Mouse (Mus musculus) heart, embryonic 10.5 days (tissue): ENCODE results near the gene Trpc4ap. TPM values are rescaled to one million over a fixed set of nuclear protein-coding genes. Genes with fewer than 3 reads are reported as not detected.
"Not testable (repeated sequence)": the region's sequence is repeated elsewhere in the genome, so short reads cannot be mapped to it uniquely, and the experiment has no call there.

Experiments used
- DNase-seq: peaks from one replicate; pipeline ENCODE4 v3.0.0-alpha.2; 2017; ENCODE audit warnings: low spot score
- H3K27ac ChIP-seq: fragments of 300-500 bp; sonication (generic); 2 replicates; pipeline ENCODE4 v1.5.1; 2016; ENCODE audit warnings: mild to moderate bottlenecking
- H3K27me3 ChIP-seq: fragments of 300-500 bp; sonication (generic); 2 replicates; pipeline ENCODE4 v1.6.1; 2016; ENCODE audit warnings: mild to moderate bottlenecking; ENCODE audit not compliant: poor library complexity, insufficient read depth, severe bottlenecking
- H3K36me3 ChIP-seq: fragments of 300-500 bp; sonication (generic); 2 replicates; pipeline ENCODE4 v1.6.1; 2016; ENCODE audit warnings: mild to moderate bottlenecking, moderate library complexity
- H3K4me1 ChIP-seq: fragments of 300-500 bp; sonication (generic); 2 replicates; pipeline ENCODE4 v1.6.1; 2016; ENCODE audit warnings: mild to moderate bottlenecking
- H3K4me3 ChIP-seq: fragments of 300-500 bp; sonication (generic); 2 replicates; pipeline ENCODE4 v1.5.1; 2016; ENCODE audit warnings: mild to moderate bottlenecking, moderate library complexity
- H3K9me3 ChIP-seq: fragments of 300-500 bp; sonication (generic); 2 replicates; pipeline ENCODE4 v1.6.1; 2016; ENCODE audit warnings: mild to moderate bottlenecking, moderate library complexity
- WGBS: fragments of 180-500 bp; shearing (Covaris S2); methylation state at CpG from one replicate; pipeline ENCODE4 v1.1.7; 2016; 5-methylcytosine and 5-hydroxymethylcytosine counted together
- polyA plus RNA-seq: library from polyadenylated mRNA; unstranded; fragments of >200 nt; fragmentation: Nextera tagmentation; extraction: Ambion mirVana; gene quantifications from 2 replicates; pipeline ENCODE4 v1.2.1, GENCODE M21; 2016

Trpc4ap gene
- polyA plus RNA-seq, result 101 and 107 TPM in 2 replicates

- Histone ChIP-seq H3K27ac (peak within 1 kb of the TSS; percentile 97), H3K4me3 (peak within 1 kb of the TSS; percentile 86), H3K9me3 (no peaks in the 10 kb centered on the region), H3K4me1 (peaks cover 16% of the 10 kb centered on the region; the same call in 1 of the 2 replicates), H3K36me3 (peaks cover 8% of the 10 kb centered on the region), H3K27me3 (no peaks in the 10 kb centered on the region)
- under 1% methylated on average over 68 of the region's 72 CpGs for WGBS
- DNase-seq, result peak; percentile 97
Observed at GRCm38 (mm10) chr2:155691723-155692493, at the start of gene Trpc4ap. Gene Trpc4ap (minus strand): TSS chr2:155692384.

- peaks cover 8% of the 10 kb centered on the region for H3K4me1 ChIP-seq
- no peak overlapping the region for H3K27ac ChIP-seq
- DNase-seq, result no peak
- WGBS, result 68% methylated on average over 9 of the region's 9 CpGs
- H3K4me3 ChIP-seq, result no peak overlapping the region
- H3K36me3 ChIP-seq, result no peaks in the 10 kb centered on the region
- H3K9me3 ChIP-seq, result no peaks in the 10 kb centered on the region
- no peaks in the 10 kb centered on the region for H3K27me3 ChIP-seq
Observed at GRCm38 (mm10) chr2:155737803-155738202, 45.6 kb upstream of the Trpc4ap start.

- H3K27ac ChIP-seq, result no peak overlapping the region
- no peaks in the 10 kb centered on the region for H3K27me3 ChIP-seq
- H3K9me3 ChIP-seq, result no peaks in the 10 kb centered on the region
- DNase-seq, result no peak
- WGBS, result 70% methylated on average over 6 of the region's 6 CpGs
- H3K4me3 ChIP-seq, result no peak overlapping the region
- H3K36me3 ChIP-seq, result no peaks in the 10 kb centered on the region
- no peaks in the 10 kb centered on the region; the same call in 1 of the 2 replicates for H3K4me1 ChIP-seq
Observed at GRCm38 (mm10) chr2:155736936-155737335, 44.8 kb upstream of the Trpc4ap start.

GRCm38 (mm10) chr2:155735766-155736165, 43.6 kb upstream of the Trpc4ap start, which contains the start of gene Gm17581:
Gene Gm17581 (minus strand): TSS chr2:155735866.
- H3K36me3 ChIP-seq, H3K27me3 ChIP-seq, H3K4me1 ChIP-seq, H3K9me3 ChIP-seq, DNase-seq, H3K27ac ChIP-seq, H3K4me3 ChIP-seq: not testable (repeated sequence)
- 82% methylated on average over 5 of the region's 5 CpGs for WGBS

- Histone ChIP-seq H3K9me3 (no peaks in the 10 kb centered on the region), H3K27ac (no peak overlapping the region), H3K27me3 (no peaks in the 10 kb centered on the region), H3K4me3 (no peak overlapping the region), H3K4me1 (no peaks in the 10 kb centered on the region; the same call in 1 of the 2 replicates), H3K36me3 (no peaks in the 10 kb centered on the region)
- no peak for DNase-seq
- 79% methylated on average over 5 of the region's 5 CpGs for WGBS
Observed at GRCm38 (mm10) chr2:155735080-155735479, 42.9 kb upstream of the Trpc4ap start.

GRCm38 (mm10) chr2:155729158-155729645, 37.0 kb upstream of the Trpc4ap start, which contains the start of gene Edem2:
Gene Edem2 (minus strand): TSS chr2:155729475.
- Histone ChIP-seq H3K36me3 (no peaks in the 10 kb centered on the region), H3K27ac (peak within 1 kb of the TSS; percentile 83), H3K4me1 (peaks cover 9% of the 10 kb centered on the region), H3K27me3 (no peaks in the 10 kb centered on the region), H3K4me3 (peak within 1 kb of the TSS; percentile 90), H3K9me3 (no peaks in the 10 kb centered on the region)
- peak; percentile 97 for DNase-seq
- under 1% methylated on average over 33 of the region's 33 CpGs for WGBS

- Histone ChIP-seq H3K36me3 (no peaks in the 10 kb centered on the region), H3K9me3 (no peaks in the 10 kb centered on the region), H3K4me1 (peaks cover 9% of the 10 kb centered on the region), H3K27me3 (no peaks in the 10 kb centered on the region), H3K27ac (peak overlapping the region; percentile 83), H3K4me3 (peak overlapping the region; percentile 90)
- DNase-seq, result no peak
- 6% methylated on average over 15 of the region's 15 CpGs for WGBS
Observed at GRCm38 (mm10) chr2:155728742-155729141, 36.6 kb upstream of the Trpc4ap start.

GRCm38 (mm10) chr2:155727764-155728395, 35.7 kb upstream of the Trpc4ap start:
- Histone ChIP-seq H3K4me1 (peaks cover 9% of the 10 kb centered on the region), H3K36me3 (no peaks in the 10 kb centered on the region), H3K4me3 (peak overlapping the region; percentile 90; the same call in 1 of the 2 replicates), H3K27ac (no peak overlapping the region), H3K27me3 (no peaks in the 10 kb centered on the region), H3K9me3 (no peaks in the 10 kb centered on the region)
- 80% methylated on average over 7 of the region's 7 CpGs for WGBS
- no peak for DNase-seq

GRCm38 (mm10) chr2:155726302-155726701, 34.1 kb upstream of the Trpc4ap start:
- peaks cover 9% of the 10 kb centered on the region for H3K4me1 ChIP-seq
- H3K9me3 ChIP-seq, result no peaks in the 10 kb centered on the region
- no peaks in the 10 kb centered on the region for H3K27me3 ChIP-seq
- no peak overlapping the region for H3K27ac ChIP-seq
- H3K4me3 ChIP-seq, result no peak overlapping the region
- 87% methylated on average over 7 of the region's 7 CpGs for WGBS
- DNase-seq, result no peak
- peaks cover 7% of the 10 kb centered on the region for H3K36me3 ChIP-seq

- no peaks in the 10 kb centered on the region for H3K27me3 ChIP-seq
- no peak for DNase-seq
- peaks cover 9% of the 10 kb centered on the region for H3K4me1 ChIP-seq
- no peak overlapping the region for H3K27ac ChIP-seq
- WGBS, result 77% methylated on average over 6 of the region's 6 CpGs
- no peaks in the 10 kb centered on the region for H3K9me3 ChIP-seq
- peaks cover 12% of the 10 kb centered on the region for H3K36me3 ChIP-seq
- H3K4me3 ChIP-seq, result no peak overlapping the region
Observed at GRCm38 (mm10) chr2:155724526-155724925, 32.3 kb upstream of the Trpc4ap start.

GRCm38 (mm10) chr2:155724036-155724435, 31.9 kb upstream of the Trpc4ap start:
- Histone ChIP-seq H3K36me3 (peaks cover 17% of the 10 kb centered on the region), H3K4me3 (no peak overlapping the region), H3K9me3 (no peaks in the 10 kb centered on the region), H3K4me1 (peaks cover 7% of the 10 kb centered on the region), H3K27me3 (no peaks in the 10 kb centered on the region), H3K27ac (no peak overlapping the region)
- no peak for DNase-seq
- 55% methylated on average over 5 of the region's 5 CpGs for WGBS

GRCm38 (mm10) chr2:155720585-155720984, 28.4 kb upstream of the Trpc4ap start:
- Histone ChIP-seq H3K27me3 (no peaks in the 10 kb centered on the region), H3K27ac (no peak overlapping the region), H3K4me3 (no peak overlapping the region), H3K4me1 (no peaks in the 10 kb centered on the region), H3K36me3 (peaks cover 37% of the 10 kb centered on the region), H3K9me3 (no peaks in the 10 kb centered on the region)
- WGBS, result 81% methylated on average over 5 of the region's 5 CpGs
- DNase-seq, result no peak
